Mouse (Mus musculus) embryonic facial prominence, embryonic 14.5 days (tissue): Measurements from ENCODE around the gene Ftl1. TPM values are rescaled to one million over a fixed set of nuclear protein-coding genes. Genes with fewer than 3 reads are reported as not detected.
A peak's percentile ranks its signal among the peaks of the same experiment; 100 is the strongest.

Experiments
- ATAC-seq: fragments of 200-750 bp; cut with Nextera tagmentation; 2 replicates; pipeline ENCODE4 v1.8.0; 2017; ENCODE audit warnings: low read depth, moderate number of reproducible peaks, moderate TSS enrichment
- DNase-seq: peaks from one replicate; pipeline ENCODE4 v3.0.0-alpha.2; 2015; ENCODE audit warnings: low spot score
- H3K27ac ChIP-seq: fragments of 300-500 bp; sonication (generic); replicated peaks from 2 replicates; pipeline ENCODE4 v1.5.1; 2014; ENCODE audit warnings: low read depth, mild to moderate bottlenecking, low read length, moderate library complexity
- H3K27me3 ChIP-seq: fragments of 300-500 bp; sonication (generic); replicated peaks from 2 replicates; pipeline ENCODE4 v1.6.1; 2014; ENCODE audit warnings: low read length; ENCODE audit not compliant: control insufficient read depth, insufficient read depth
- H3K36me3 ChIP-seq: fragments of 300-500 bp; sonication (generic); 2 replicates; pipeline ENCODE4 v1.6.1; 2014; ENCODE audit warnings: low read length, mixed read lengths; ENCODE audit not compliant: control insufficient read depth, insufficient read depth
- H3K4me1 ChIP-seq: fragments of 300-500 bp; sonication (generic); 2 replicates; pipeline ENCODE4 v1.6.1; 2014; ENCODE audit warnings: antibody characterized with exemption, low read length; ENCODE audit not compliant: control insufficient read depth, insufficient read depth
- H3K4me2 ChIP-seq: fragments of 300-500 bp; sonication (generic); 2 replicates; pipeline ENCODE4 v1.6.1; 2014; ENCODE audit warnings: low read depth, mild to moderate bottlenecking, low read length, moderate library complexity, mixed read lengths
- H3K4me3 ChIP-seq: fragments of 300-500 bp; sonication (generic); 2 replicates; pipeline ENCODE4 v1.5.1; 2014; ENCODE audit warnings: low read depth, mild to moderate bottlenecking, low read length
- H3K9ac ChIP-seq: fragments of 300-500 bp; sonication (generic); 2 replicates; pipeline ENCODE4 v1.6.1; 2014; ENCODE audit warnings: low read depth, mild to moderate bottlenecking, low read length, moderate library complexity, mixed read lengths
- H3K9me3 ChIP-seq: fragments of 300-500 bp; sonication (generic); 2 replicates; pipeline ENCODE4 v1.6.1; 2016; ENCODE audit warnings: low read length; ENCODE audit not compliant: control insufficient read depth
- WGBS: fragments of 180-500 bp; shearing (Covaris S2); extraction: QIAGEN DNeasy Blood & Tissue Kit; methylation state at CpG from one replicate; pipeline ENCODE4 v1.1.7; 2014; 5-methylcytosine and 5-hydroxymethylcytosine counted together
- polyA plus RNA-seq: library from polyadenylated mRNA; unstranded; fragments of >200 nt; fragmentation: Nextera tagmentation; extraction: Ambion mirVana; gene quantifications from 2 replicates; pipeline ENCODE4 v1.2.1, GENCODE M21; 2014

Ftl1 gene
- polyA plus RNA-seq, 1 experiment from 2014 or later: 4,260 TPM

- H3K9me3 ChIP-seq: no peaks in the 10 kb centered on the region
- DNase-seq: peak; percentile 26
- ATAC-seq: no peak
- H3K4me1 ChIP-seq: peaks cover 13% of the 10 kb centered on the region; the same call in 1 of the 2 replicates
- H3K4me3 ChIP-seq: no peak overlapping the region
- H3K27me3 ChIP-seq: peaks cover 59% of the 10 kb centered on the region
- H3K9ac ChIP-seq: peak overlapping the region; percentile 30; the same call in 1 of the 2 replicates
- WGBS: 11% methylated on average over 13 of the region's 13 CpGs
- H3K27ac ChIP-seq: no peak overlapping the region
- H3K4me2 ChIP-seq: peak overlapping the region; percentile 33
- peaks cover 24% of the 10 kb centered on the region for H3K36me3 ChIP-seq
Measured at GRCm38 (mm10) chr7:45417962-45418492, 41.7 kb downstream of the Ftl1 start.

- peaks cover 13% of the 10 kb centered on the region; the same call in 1 of the 2 replicates for H3K4me1 ChIP-seq
- H3K36me3 ChIP-seq: no peaks in the 10 kb centered on the region
- WGBS: 21% methylated on average over 32 of the region's 37 CpGs
- peak overlapping the region; percentile 7; the same call in 1 of the 2 replicates for H3K4me3 ChIP-seq
- peak overlapping the region; percentile 37 for H3K4me2 ChIP-seq
- no peak overlapping the region; the same call in 1 of the 2 replicates for H3K9ac ChIP-seq
- H3K27me3 ChIP-seq: peaks cover 73% of the 10 kb centered on the region
- DNase-seq (no peak), ATAC-seq (no peak)
- no peaks in the 10 kb centered on the region for H3K9me3 ChIP-seq
- no peak overlapping the region for H3K27ac ChIP-seq
Measured at GRCm38 (mm10) chr7:45415636-45416035, 44.0 kb downstream of the Ftl1 start.

- Histone ChIP-seq H3K27ac (no peak overlapping the region), H3K4me3 (peak overlapping the region; percentile 67), H3K9ac (no peak overlapping the region), H3K27me3 (peaks cover 82% of the 10 kb centered on the region), H3K4me2 (no peak overlapping the region), H3K4me1 (peaks cover 13% of the 10 kb centered on the region; the same call in 1 of the 2 replicates), H3K36me3 (no peaks in the 10 kb centered on the region), H3K9me3 (no peaks in the 10 kb centered on the region)
- DNase-seq (peak; percentile 37), ATAC-seq (no peak)
- WGBS: 39% methylated on average over 12 of the region's 12 CpGs
Measured at GRCm38 (mm10) chr7:45414740-45415224, 44.9 kb downstream of the Ftl1 start.

DNA sequence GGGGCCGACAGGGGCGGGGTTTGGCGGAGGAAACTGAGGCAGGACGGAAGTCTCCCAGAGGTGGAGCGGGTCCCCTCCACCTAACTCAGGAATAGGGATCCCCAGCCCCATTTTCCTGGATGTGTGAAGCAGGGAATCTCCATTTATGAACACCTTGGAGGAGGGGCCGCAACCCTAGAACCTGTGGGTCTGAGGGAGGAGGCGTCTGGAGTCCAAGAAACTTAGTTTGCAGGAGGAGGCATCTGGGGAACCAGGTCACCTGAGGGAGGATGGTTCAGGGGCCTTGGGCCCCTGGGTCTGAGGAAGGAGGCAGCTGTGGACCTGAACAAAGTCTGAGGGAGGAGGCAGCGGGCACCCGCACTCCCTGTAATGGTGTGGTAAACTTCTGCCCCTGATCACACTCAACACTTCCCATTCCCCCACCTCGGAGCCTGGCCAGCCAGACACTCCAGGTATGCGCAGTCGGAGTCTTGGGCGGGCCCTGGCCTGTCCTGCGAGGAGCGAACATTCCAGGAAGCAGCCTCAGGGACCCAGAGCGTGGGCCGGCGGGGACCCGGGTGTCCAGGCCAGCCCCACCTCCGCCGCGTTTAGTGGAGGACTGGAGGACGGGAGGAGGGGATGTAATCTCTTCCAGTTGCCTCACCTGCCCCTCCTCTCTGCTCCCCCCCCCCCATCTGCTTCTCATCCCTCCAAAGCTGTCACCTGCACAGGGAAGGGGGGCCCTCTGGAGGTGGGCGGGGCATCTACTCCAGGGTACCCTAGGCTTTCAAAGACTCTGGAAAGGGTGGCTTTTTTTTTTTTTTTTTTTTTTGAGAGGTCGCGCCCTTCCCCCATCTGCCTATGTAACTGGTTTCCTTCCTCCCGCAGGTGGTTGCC, 45.6 kb downstream of the Ftl1 start:
- Histone ChIP-seq H3K4me1 (peaks cover 13% of the 10 kb centered on the region; the same call in 1 of the 2 replicates), H3K9me3 (no peaks in the 10 kb centered on the region), H3K4me3 (peak overlapping the region; percentile 67), H3K4me2 (peak overlapping the region; percentile 91), H3K27ac (peak overlapping the region; percentile 77), H3K27me3 (peaks cover 88% of the 10 kb centered on the region), H3K9ac (peak overlapping the region; percentile 69), H3K36me3 (no peaks in the 10 kb centered on the region)
- WGBS: 1% methylated on average over 20 of the region's 27 CpGs
- peak; percentile 65 for DNase-seq
- peak; percentile 72 for ATAC-seq

- Histone ChIP-seq H3K27me3 (peaks cover 88% of the 10 kb centered on the region), H3K9ac (peak within 1 kb of the TSS; percentile 69), H3K27ac (peak within 1 kb of the TSS; percentile 77), H3K4me1 (peaks cover 11% of the 10 kb centered on the region; the same call in 1 of the 2 replicates), H3K36me3 (no peaks in the 10 kb centered on the region), H3K4me2 (peak within 1 kb of the TSS; percentile 91), H3K4me3 (peak within 1 kb of the TSS; percentile 67), H3K9me3 (no peaks in the 10 kb centered on the region)
- DNase-seq (peak; percentile 48), ATAC-seq (peak; percentile 50)
- 3% methylated on average over 18 of the region's 45 CpGs for WGBS
Measured at GRCm38 (mm10) chr7:45413113-45413863, 46.4 kb downstream of the Ftl1 start, which contains the start of gene Ntf5. Ntf5 (plus strand) TSS chr7:45413695.

DNA sequence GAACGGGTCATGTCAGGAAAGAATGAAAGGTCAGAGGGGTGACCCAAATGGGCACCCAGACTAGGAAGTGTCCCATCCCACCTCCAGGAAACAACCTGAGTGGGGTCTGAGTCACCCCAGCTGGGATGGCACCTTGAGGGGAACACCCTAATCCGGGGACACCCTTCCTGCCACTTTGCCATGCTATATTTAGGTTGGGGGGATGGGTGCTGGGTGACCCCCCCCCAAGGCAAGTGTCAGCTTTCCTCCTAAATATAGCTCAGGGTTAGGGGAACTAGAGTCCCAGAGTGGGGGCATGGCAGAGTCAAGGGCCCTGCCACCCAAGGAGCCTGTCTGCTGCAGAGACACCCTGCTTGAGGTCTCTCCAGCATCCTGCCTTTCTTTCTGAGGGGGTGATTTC, 47.3 kb downstream of the Ftl1 start:
- Histone ChIP-seq H3K9ac (no peak overlapping the region), H3K27ac (no peak overlapping the region), H3K4me3 (no peak overlapping the region), H3K9me3 (no peaks in the 10 kb centered on the region), H3K4me1 (peaks cover 4% of the 10 kb centered on the region; the same call in 1 of the 2 replicates), H3K4me2 (no peak overlapping the region), H3K27me3 (peaks cover 88% of the 10 kb centered on the region), H3K36me3 (no peaks in the 10 kb centered on the region)
- no peak for DNase-seq
- ATAC-seq: no peak
- 79% methylated on average over 2 of the region's 2 CpGs for WGBS

DNA sequence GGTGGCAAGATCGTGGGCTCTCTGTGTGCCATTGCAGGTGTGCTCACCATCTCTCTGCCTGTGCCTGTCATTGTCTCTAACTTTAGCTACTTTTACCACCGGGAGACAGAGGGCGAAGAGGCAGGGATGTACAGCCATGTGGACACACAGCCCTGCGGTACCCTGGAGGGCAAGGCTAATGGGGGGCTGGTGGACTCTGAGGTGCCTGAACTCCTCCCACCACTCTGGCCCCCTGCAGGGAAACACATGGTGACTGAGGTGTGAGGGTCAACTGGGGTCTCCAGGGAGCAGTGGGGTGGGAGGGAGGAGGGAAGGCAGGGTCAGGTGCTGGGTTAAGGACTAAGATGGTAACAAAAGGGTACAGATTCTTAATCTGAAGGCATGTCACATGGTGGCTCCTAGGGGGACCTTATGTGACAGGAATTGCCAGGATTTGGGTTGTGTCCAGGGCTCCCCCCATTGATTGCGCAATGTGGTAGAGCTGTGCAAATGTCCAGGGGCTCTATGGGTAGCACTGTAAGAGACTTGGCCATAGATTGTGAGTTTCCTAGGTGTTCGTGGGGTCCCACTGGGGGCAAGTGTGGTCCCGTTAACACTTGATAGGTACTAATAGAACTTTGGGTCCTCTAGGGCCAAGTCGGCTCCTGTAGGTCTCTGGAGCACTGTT, 50.1 kb downstream of the Ftl1 start:
- Histone ChIP-seq H3K27me3 (peaks cover 88% of the 10 kb centered on the region), H3K36me3 (no peaks in the 10 kb centered on the region), H3K4me1 (peaks cover 14% of the 10 kb centered on the region; the same call in 1 of the 2 replicates), H3K9ac (no peak overlapping the region), H3K4me2 (no peak overlapping the region), H3K27ac (no peak overlapping the region), H3K4me3 (no peak overlapping the region), H3K9me3 (no peaks in the 10 kb centered on the region)
- 82% methylated on average over 8 of the region's 8 CpGs for WGBS
- DNase-seq (no peak), ATAC-seq (no peak)

GRCm38 (mm10) chr7:45408949-45409348, 50.7 kb downstream of the Ftl1 start:
- Histone ChIP-seq H3K27ac (no peak overlapping the region), H3K4me1 (peaks cover 11% of the 10 kb centered on the region; the same call in 1 of the 2 replicates), H3K9ac (no peak overlapping the region), H3K9me3 (no peaks in the 10 kb centered on the region), H3K27me3 (peaks cover 82% of the 10 kb centered on the region), H3K4me2 (no peak overlapping the region), H3K4me3 (no peak overlapping the region), H3K36me3 (no peaks in the 10 kb centered on the region)
- DNase-seq: no peak
- WGBS: 89% methylated on average over 17 of the region's 17 CpGs
- no peak for ATAC-seq
